Mouse (Mus musculus): ENCODE results near the gene Nfasc.

- TF ChIP-seq POLR2A (IDR thresholded peaks at IDR 0.05; ENCODE audit: borderline replicate concordance, control insufficient read depth, low read depth, low read length), result no peak
- TF ChIP-seq CTCF (IDR thresholded peaks at IDR 0.05; ENCODE audit: control insufficient read depth, insufficient read depth, low read length), result no peak
Observed at GRCm38 (mm10) chr1:132659604-132660003, 82.0 kb downstream of the Nfasc start.
